Mouse (Mus musculus) cerebellum, adult 9-11 months (tissue): Measurements from ENCODE around the gene Mrtfb.

Experiments
- DNase-seq: peaks from one replicate; pipeline ENCODE4 v3.0.0; 2022

Mrtfb gene

GRCm38 (mm10) chr16:13354431-13354830 lies 98.2 kb downstream of the Mrtfb start:
- DNase-seq, result no peak

- DNase-seq, result peak; percentile 84
These were observed 101.8 kb downstream of the Mrtfb start for GRCm38 (mm10) chr16:13357806-13358679.

GRCm38 (mm10) chr16:13358741-13359140 lies 102.5 kb downstream of the Mrtfb start:
- DNase-seq, result no peak

GRCm38 (mm10) chr16:13359405-13359858 lies 103.2 kb downstream of the Mrtfb start:
- peak; percentile 48 for DNase-seq

- DNase-seq, result no peak
These were observed 103.9 kb downstream of the Mrtfb start for GRCm38 (mm10) chr16:13360208-13360607.

- no peak for DNase-seq
These were observed 104.6 kb downstream of the Mrtfb start for GRCm38 (mm10) chr16:13360835-13361234.

GRCm38 (mm10) chr16:13363141-13363540 lies 106.9 kb downstream of the Mrtfb start:
- DNase-seq, result no peak

GRCm38 (mm10) chr16:13364145-13364544 lies 107.9 kb downstream of the Mrtfb start:
- no peak for DNase-seq

GRCm38 (mm10) chr16:13366256-13366655 lies 110.0 kb downstream of the Mrtfb start:
- DNase-seq, result no peak

GRCm38 (mm10) chr16:13366802-13367465 lies 110.7 kb downstream of the Mrtfb start:
- no peak for DNase-seq

GRCm38 (mm10) chr16:13367466-13367856 lies 111.2 kb downstream of the Mrtfb start:
- no peak for DNase-seq

- no peak for DNase-seq
These were observed 112.4 kb downstream of the Mrtfb start for GRCm38 (mm10) chr16:13368645-13369044.

- DNase-seq, result peak; percentile 89
These were observed 115.5 kb downstream of the Mrtfb start for GRCm38 (mm10) chr16:13371740-13372287.

- no peak for DNase-seq
These were observed 116.7 kb downstream of the Mrtfb start for GRCm38 (mm10) chr16:13372899-13373533.

- DNase-seq, result no peak
These were observed 120.7 kb downstream of the Mrtfb start for GRCm38 (mm10) chr16:13376947-13377486.

GRCm38 (mm10) chr16:13378157-13378556 lies 121.9 kb downstream of the Mrtfb start:
- DNase-seq, result no peak

GRCm38 (mm10) chr16:13379865-13380264 lies 123.6 kb downstream of the Mrtfb start:
- DNase-seq, result no peak

- DNase-seq, result no peak
These were observed 125.5 kb downstream of the Mrtfb start for GRCm38 (mm10) chr16:13381771-13382170.

GRCm38 (mm10) chr16:13387306-13387705 lies 131.0 kb downstream of the Mrtfb start:
- no peak for DNase-seq

GRCm38 (mm10) chr16:13400375-13400774 lies 144.1 kb downstream of the Mrtfb start:
- no peak for DNase-seq

- DNase-seq, result peak; percentile 86
These were observed 145.3 kb downstream of the Mrtfb start for GRCm38 (mm10) chr16:13401591-13401990.

GRCm38 (mm10) chr16:13404656-13405055 lies 148.4 kb downstream of the Mrtfb start:
- DNase-seq, result no peak

GRCm38 (mm10) chr16:13405403-13405802 lies 149.1 kb downstream of the Mrtfb start:
- DNase-seq, result no peak
